14 mouse cellular contexts compared by ENCODE assay signal in the genomic region with DNA sequence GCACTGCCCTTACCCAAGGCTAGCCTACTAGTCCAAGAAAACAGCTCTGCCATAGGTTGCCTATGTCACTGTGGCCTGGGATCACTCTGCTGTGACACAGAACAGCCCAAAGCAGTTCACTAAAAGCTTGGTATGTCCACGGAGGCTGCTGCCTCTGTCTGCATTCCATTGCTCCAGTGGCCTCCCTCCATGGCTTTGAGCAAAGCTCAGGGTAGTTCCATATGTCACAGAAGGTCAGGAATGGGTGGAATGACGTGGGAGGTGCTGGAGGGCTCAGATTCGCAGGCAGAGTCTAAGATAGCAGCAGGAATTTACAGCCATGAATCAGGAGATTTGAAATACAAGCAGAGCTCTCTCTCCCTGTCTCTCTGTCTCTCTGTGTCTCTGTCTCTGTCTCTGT.
A peak's percentile ranks its signal among the peaks of the same experiment; 100 is the strongest.
DNase-seq lines count a peak whose midpoint lies in the region; ATAC-seq lines count a peak whose summit lies in the region.
"Had no signal": no experiment of that assay in that cellular context is flagged by ENCODE, and none has a peak within 500 bp of the region (broad histone marks: within the 10 kb centered on the region; RNA-seq: fewer than 3 reads in every experiment).

No protein-coding gene starts in this region.

- no peaks in the 10 kb centered on the region for H3K27me3 ChIP-seq in forebrain, embryonic 10.5 days (ENCODE audit: poor library complexity, severe bottlenecking)
- H3K27me3 ChIP-seq: hindbrain, embryonic 12.5 days; liver, embryonic 15.5 days; megakaryocyte, embryonic 14.5 days had no signal

- H3K4me3 ChIP-seq in forebrain, embryonic 10.5 days = no peak overlapping the region
- H3K4me3 ChIP-seq: hindbrain, embryonic 12.5 days; liver, embryonic 15.5 days; megakaryocyte, embryonic 14.5 days had no signal

- intact Hi-C loops in heart, postnatal 10 days (cut with DNase I) = no loop called here

- no peak overlapping the region for H3K27ac ChIP-seq in forebrain, embryonic 10.5 days
- H3K27ac ChIP-seq: hindbrain, embryonic 12.5 days; liver, embryonic 15.5 days had no signal

- H3K4me1 ChIP-seq in forebrain, embryonic 10.5 days = peaks cover 22% of the 10 kb centered on the region
- H3K4me1 ChIP-seq: liver, embryonic 15.5 days; megakaryocyte, embryonic 14.5 days had no signal

- no peaks in the 10 kb centered on the region for H3K36me3 ChIP-seq in forebrain, embryonic 10.5 days (replicated peaks)
- H3K36me3 ChIP-seq: hindbrain, embryonic 12.5 days; liver, embryonic 15.5 days had no signal

- peak; percentile 2 for DNase-seq in kidney, adult 9 months
- no peak for DNase-seq in kidney, adult 18-20 months
- peak; percentile 79 for DNase-seq in 3T3-L1 (ENCODE audit: low read depth, low spot score)
- DNase-seq in embryo, embryonic 10 days (ENCODE audit: low spot score) = peak; percentile 62
- DNase-seq in heart, postnatal 10 days = peak; percentile 28 to 35
- no peak for DNase-seq in forebrain, embryonic 10.5 days (ENCODE audit: extremely low spot score, low spot score)
- no peak for DNase-seq in adrenal gland, postnatal 14 days
- DNase-seq: cerebellum, adult 9-11 months; gastrocnemius, postnatal 25 days; thymus, postnatal 25 days had no signal

- ATAC-seq in megakaryocyte, adult 5-6 weeks (ENCODE audit: poor library complexity, severe bottlenecking) = no peak

- WGBS in forebrain, embryonic 10.5 days = 41% methylated on average over 3 of the region's 3 CpGs

- H3K9me3 ChIP-seq in forebrain, embryonic 10.5 days = no peaks in the 10 kb centered on the region; the same call in 1 of the 2 replicates
- H3K9me3 ChIP-seq: hindbrain, embryonic 12.5 days; liver, embryonic 15.5 days had no signal

Comparison
In these comparisons a context has a peak if more than half of its experiments do, and no peak if none do; other contexts are left out.
1. DNase-seq: peak in kidney, adult 9 months (single experiment), 3T3-L1 (single experiment), embryo, embryonic 10 days (single experiment) and heart, postnatal 10 days (2 of 2); none in kidney, adult 18-20 months (single experiment), forebrain, embryonic 10.5 days (single experiment) and adrenal gland, postnatal 14 days (single experiment).